Mouse (Mus musculus) liver, postnatal 0 days (tissue): Measurements from ENCODE around the gene Mapkapk3.

Experiments used
- CTCF ChIP-seq: sonication (generic); IDR thresholded peaks from 2 replicates; pipeline ENCODE4 v1.5.1; 2016; ENCODE audit warnings: antibody characterized with exemption, low read depth
- EP300 ChIP-seq: IDR thresholded peaks from 2 replicates; pipeline ENCODE4 v1.6.1; 2016; ENCODE audit warnings: antibody characterized with exemption, low read depth, mild to moderate bottlenecking

DNA sequence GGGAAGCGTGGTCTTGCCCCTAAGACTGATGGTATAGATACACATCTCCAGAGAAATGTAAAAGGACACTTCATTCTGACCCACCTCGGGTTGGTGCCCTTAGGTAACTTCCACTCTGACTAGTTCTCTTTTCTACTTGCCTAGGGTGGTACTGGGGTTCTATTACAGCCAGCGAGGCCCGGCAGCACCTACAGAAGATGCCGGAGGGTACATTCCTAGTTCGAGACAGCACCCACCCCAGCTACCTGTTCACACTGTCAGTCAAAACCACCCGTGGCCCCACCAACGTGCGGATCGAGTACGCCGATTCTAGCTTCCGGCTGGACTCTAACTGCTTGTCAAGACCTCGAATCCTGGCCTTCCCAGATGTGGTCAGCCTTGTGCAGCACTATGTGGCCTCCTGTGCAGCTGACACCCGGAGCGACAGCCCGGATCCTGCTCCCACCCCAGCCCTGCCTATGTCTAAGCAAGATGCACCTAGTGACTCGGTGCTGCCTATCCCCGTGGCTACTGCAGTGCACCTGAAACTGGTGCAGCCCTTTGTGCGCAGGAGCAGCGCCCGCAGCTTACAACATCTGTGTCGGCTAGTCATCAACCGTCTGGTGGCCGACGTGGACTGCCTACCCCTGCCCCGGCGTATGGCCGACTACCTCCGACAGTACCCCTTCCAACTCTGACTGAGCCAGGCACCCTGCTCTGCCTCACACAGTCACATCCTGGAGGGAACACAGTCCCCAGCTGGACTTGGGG lies 10.7 kb upstream of the Mapkapk3 start:
- TF ChIP-seq CTCF (no peak), EP300 (no peak)
